Mouse (Mus musculus): ENCODE measurements at regions not wholly inside any gene's neighbourhood (a gene's known extent, or its start where the extent isn't known, plus 50 kb on each side); places are given as distances from the start of the nearest gene placed in this dataset.

GRCm38 (mm10) chr10:92570496-92570895 lies 151.7 kb downstream of the Nedd1 start:
- no peaks in the 10 kb centered on the region for H3K79me2 ChIP-seq (ENCODE audit: control insufficient read depth, insufficient read depth)
- no peaks in the 10 kb centered on the region for H3K79me3 ChIP-seq (ENCODE audit: low read depth)
- no peak for TF ChIP-seq MYOG (IDR thresholded peaks at IDR 0.05; ENCODE audit: control insufficient read depth, extremely low read depth, insufficient read length)
- H3K4me3 ChIP-seq (ENCODE audit: insufficient read depth, poor library complexity, severe bottlenecking): no peak overlapping the region
- no peaks in the 10 kb centered on the region for H3K27me3 ChIP-seq (ENCODE audit: control insufficient read depth, insufficient read depth, insufficient read length)
- no peaks in the 10 kb centered on the region for H3K36me3 ChIP-seq (ENCODE audit: control insufficient read depth, insufficient read depth)
- H3ac ChIP-seq (ENCODE audit: control insufficient read depth, insufficient read length, low read depth): no peak overlapping the region

DNA sequence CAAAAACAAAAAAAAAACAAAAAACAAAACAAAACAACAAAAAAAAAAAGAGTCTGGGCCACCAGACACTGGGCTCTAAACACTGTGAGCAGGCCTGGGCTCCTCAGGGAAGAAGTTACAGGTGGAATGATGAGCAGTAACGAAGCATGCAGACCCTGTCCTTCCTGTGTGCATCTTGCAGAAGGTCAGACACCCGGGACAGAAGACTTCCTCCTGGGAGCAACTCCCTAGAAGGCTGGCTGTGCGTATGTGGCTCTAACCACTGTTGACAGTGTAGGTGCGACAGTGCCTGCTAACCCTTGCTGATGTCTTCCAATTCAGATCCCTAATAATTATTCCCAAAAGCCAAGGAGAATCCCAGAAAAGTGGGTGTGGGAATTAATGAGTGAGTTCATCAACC lies 164.8 kb downstream of the Nedd1 start:
- Histone ChIP-seq H3K36me3 (ENCODE audit: control insufficient read depth, insufficient read depth) (no peaks in the 10 kb centered on the region), H3K79me2 (ENCODE audit: control insufficient read depth, insufficient read depth) (no peaks in the 10 kb centered on the region), H3ac (ENCODE audit: control insufficient read depth, insufficient read length, low read depth) (no peak overlapping the region), H3K4me3 (ENCODE audit: insufficient read depth, poor library complexity, severe bottlenecking) (no peak overlapping the region), H3K27me3 (ENCODE audit: control insufficient read depth, insufficient read depth, insufficient read length) (no peaks in the 10 kb centered on the region), H3K79me3 (ENCODE audit: low read depth) (no peaks in the 10 kb centered on the region)
- TF ChIP-seq CEBPB (IDR thresholded peaks at IDR 0.05; ENCODE audit: low read depth) (no peak), MAX (IDR thresholded peaks at IDR 0.05) (no peak), MYOG (IDR thresholded peaks at IDR 0.05; ENCODE audit: control insufficient read depth, extremely low read depth, insufficient read length) (no peak), FOSL1 (IDR thresholded peaks at IDR 0.05; ENCODE audit: insufficient read depth, low read length, poor library complexity, severe bottlenecking) (no peak), CTCF (IDR thresholded peaks at IDR 0.05; ENCODE audit: control insufficient read depth, insufficient read depth, insufficient read length) (no peak)

GRCm38 (mm10) chr10:92556526-92557422 lies 165.4 kb downstream of the Nedd1 start:
- no peaks in the 10 kb centered on the region for H3K79me2 ChIP-seq (ENCODE audit: control insufficient read depth, insufficient read depth)
- H3K27me3 ChIP-seq (ENCODE audit: control insufficient read depth, insufficient read depth, insufficient read length): no peaks in the 10 kb centered on the region
- H3K4me3 ChIP-seq (ENCODE audit: insufficient read depth, poor library complexity, severe bottlenecking): no peak overlapping the region
- H3ac ChIP-seq (ENCODE audit: control insufficient read depth, insufficient read length, low read depth): no peak overlapping the region
- no peaks in the 10 kb centered on the region for H3K79me3 ChIP-seq (ENCODE audit: low read depth)
- H3K36me3 ChIP-seq (ENCODE audit: control insufficient read depth, insufficient read depth): no peaks in the 10 kb centered on the region
- TF ChIP-seq MAX (IDR thresholded peaks at IDR 0.05): no peak

DNA sequence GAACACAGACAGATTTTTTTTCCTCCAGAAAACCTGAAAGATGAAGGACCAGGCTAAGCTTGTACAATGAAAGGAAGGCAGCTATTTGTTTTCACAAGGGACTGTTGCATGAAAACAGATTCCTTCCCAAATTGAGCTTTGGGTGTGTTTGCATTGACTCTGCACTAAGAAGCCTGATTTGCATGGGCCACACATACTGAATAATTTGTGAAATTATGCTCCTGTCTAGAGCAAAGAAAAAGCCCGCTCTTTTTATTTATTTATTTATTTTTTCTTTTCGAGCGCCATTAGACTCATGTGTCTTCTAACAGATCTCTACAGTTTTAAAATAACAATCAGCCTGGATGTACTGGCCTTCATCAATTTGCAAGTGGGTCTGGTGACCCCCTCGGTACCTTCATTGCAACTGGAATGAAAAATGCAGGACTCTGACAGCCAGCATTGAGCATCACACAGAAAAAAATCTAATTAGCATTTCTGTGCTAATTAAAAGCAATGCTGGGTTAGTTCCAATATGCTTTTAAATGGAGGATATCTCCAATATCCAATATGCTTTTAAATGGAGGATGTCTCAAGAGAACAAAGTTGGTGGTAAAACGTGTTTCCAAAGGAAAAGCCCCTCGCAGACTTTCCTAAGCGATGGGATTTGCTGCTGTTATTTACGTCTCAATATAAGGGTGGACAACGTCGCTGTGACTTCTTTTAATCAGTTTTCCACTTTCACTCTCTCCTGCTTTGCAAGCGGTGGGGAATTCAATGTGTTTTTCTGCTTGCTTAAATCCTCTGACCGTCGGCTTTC lies 166.3 kb downstream of the Nedd1 start:
- Histone ChIP-seq H3K79me2 (ENCODE audit: control insufficient read depth, insufficient read depth) (no peaks in the 10 kb centered on the region), H3ac (ENCODE audit: control insufficient read depth, insufficient read length, low read depth) (no peak overlapping the region), H3K4me3 (ENCODE audit: insufficient read depth, poor library complexity, severe bottlenecking) (no peak overlapping the region), H3K27me3 (ENCODE audit: control insufficient read depth, insufficient read depth, insufficient read length) (no peaks in the 10 kb centered on the region), H3K79me3 (ENCODE audit: low read depth) (no peaks in the 10 kb centered on the region), H3K36me3 (ENCODE audit: control insufficient read depth, insufficient read depth) (no peaks in the 10 kb centered on the region)
- no peak for TF ChIP-seq CEBPB (IDR thresholded peaks at IDR 0.05; ENCODE audit: low read depth)
- no peak for TF ChIP-seq MYOG (IDR thresholded peaks at IDR 0.05; ENCODE audit: control insufficient read depth, extremely low read depth, insufficient read length)
- no peak for TF ChIP-seq USF1 (IDR thresholded peaks at IDR 0.05; ENCODE audit: low read depth)
- TF ChIP-seq FOSL1 (IDR thresholded peaks at IDR 0.05; ENCODE audit: insufficient read depth, low read length, poor library complexity, severe bottlenecking): no peak
- no peak for TF ChIP-seq CTCF (IDR thresholded peaks at IDR 0.05; ENCODE audit: control insufficient read depth, insufficient read depth, insufficient read length)
- TF ChIP-seq MYOD1 (IDR thresholded peaks at IDR 0.05; ENCODE audit: control insufficient read depth, insufficient read length, low read depth): no peak
- no peak for TF ChIP-seq MAX (IDR thresholded peaks at IDR 0.05)

GRCm38 (mm10) chr10:92553966-92554365 lies 168.3 kb downstream of the Nedd1 start:
- TF ChIP-seq CEBPB (IDR thresholded peaks at IDR 0.05; ENCODE audit: low read depth) (no peak), MAX (IDR thresholded peaks at IDR 0.05) (no peak), FOSL1 (IDR thresholded peaks at IDR 0.05; ENCODE audit: insufficient read depth, low read length, poor library complexity, severe bottlenecking) (no peak), MYOD1 (IDR thresholded peaks at IDR 0.05; ENCODE audit: control insufficient read depth, insufficient read length, low read depth) (no peak), MYOG (IDR thresholded peaks at IDR 0.05; ENCODE audit: control insufficient read depth, extremely low read depth, insufficient read length) (no peak), CTCF (IDR thresholded peaks at IDR 0.05; ENCODE audit: control insufficient read depth, insufficient read depth, insufficient read length) (no peak), USF1 (IDR thresholded peaks at IDR 0.05; ENCODE audit: low read depth) (no peak)
- no peak overlapping the region for H3K4me3 ChIP-seq (ENCODE audit: insufficient read depth, poor library complexity, severe bottlenecking)
- H3K36me3 ChIP-seq (ENCODE audit: control insufficient read depth, insufficient read depth): no peaks in the 10 kb centered on the region
- H3K79me3 ChIP-seq (ENCODE audit: low read depth): no peaks in the 10 kb centered on the region
- H3ac ChIP-seq (ENCODE audit: control insufficient read depth, insufficient read length, low read depth): no peak overlapping the region
- no peaks in the 10 kb centered on the region for H3K27me3 ChIP-seq (ENCODE audit: control insufficient read depth, insufficient read depth, insufficient read length)
- H3K79me2 ChIP-seq (ENCODE audit: control insufficient read depth, insufficient read depth): no peaks in the 10 kb centered on the region
